Mouse (Mus musculus) liver, embryonic 11.5 days (tissue): Measurements from ENCODE around the gene Ccr2. TPM values are rescaled to one million over a fixed set of nuclear protein-coding genes. Genes with fewer than 3 reads are reported as not detected.
A peak's percentile ranks its signal among the peaks of the same experiment; 100 is the strongest.
"Not testable (repeated sequence)": the region's sequence is repeated elsewhere in the genome, so short reads cannot be mapped to it uniquely, and the experiment has no call there.

Source experiments
- ATAC-seq: fragments of 200-750 bp; cut with Nextera tagmentation; replicated peaks from 2 replicates; pipeline ENCODE4 v1.8.0; 2017; ENCODE audit warnings: moderate number of reproducible peaks, mild to moderate bottlenecking, moderate TSS enrichment, moderate library complexity; ENCODE audit not compliant: low FRiP score
- DNase-seq: peaks from one replicate; pipeline ENCODE4 v3.0.0-alpha.2; 2017; ENCODE audit warnings: low spot score
- H3K27ac ChIP-seq: fragments of 300-500 bp; sonication (generic); 2 replicates; pipeline ENCODE4 v1.5.1; 2014; ENCODE audit warnings: mild to moderate bottlenecking, low read depth, low read length, control low read depth
- H3K27me3 ChIP-seq: fragments of 300-500 bp; sonication (generic); replicated peaks from 2 replicates; pipeline ENCODE4 v1.6.1; 2014; ENCODE audit warnings: low read length, mixed read lengths; ENCODE audit not compliant: control insufficient read depth, insufficient read depth
- H3K36me3 ChIP-seq: fragments of 300-500 bp; sonication (generic); 2 replicates; pipeline ENCODE4 v1.6.1; 2014; ENCODE audit warnings: mild to moderate bottlenecking, low read length, moderate library complexity, mixed read lengths; ENCODE audit not compliant: control insufficient read depth, insufficient read depth
- H3K4me1 ChIP-seq: fragments of 300-500 bp; sonication (generic); replicated peaks from 2 replicates; pipeline ENCODE4 v1.6.1; 2014; ENCODE audit warnings: low read length, mixed read lengths; ENCODE audit not compliant: control insufficient read depth, insufficient read depth
- H3K4me2 ChIP-seq: fragments of 300-500 bp; sonication (generic); 2 replicates; pipeline ENCODE4 v1.6.1; 2014; ENCODE audit warnings: mild to moderate bottlenecking, control low read depth, moderate library complexity
- H3K4me3 ChIP-seq: fragments of 300-500 bp; sonication (generic); 2 replicates; pipeline ENCODE4 v1.5.1; 2014; ENCODE audit warnings: low read depth, low read length, control low read depth
- H3K9ac ChIP-seq: fragments of 300-500 bp; sonication (generic); 2 replicates; pipeline ENCODE4 v1.6.1; 2014; ENCODE audit warnings: low read depth, low read length, control low read depth
- H3K9me3 ChIP-seq: fragments of 300-500 bp; sonication (generic); 2 replicates; pipeline ENCODE4 v1.6.1; 2016; ENCODE audit warnings: low read length, inconsistent platforms, mixed read lengths; ENCODE audit not compliant: control insufficient read depth
- WGBS: fragments of 180-500 bp; shearing (Covaris S2); extraction: QIAGEN DNeasy Blood & Tissue Kit; methylation state at CpG from one replicate; pipeline ENCODE4 v1.1.7; 2014; 5-methylcytosine and 5-hydroxymethylcytosine counted together
- polyA plus RNA-seq: library from polyadenylated mRNA; unstranded; fragments of >200 nt; fragmentation: Nextera tagmentation; extraction: Ambion mirVana; gene quantifications from 2 replicates; pipeline ENCODE4 v1.2.1, GENCODE M21; 2014

Gene Ccr2
- polyA plus RNA-seq, 1 experiment from 2014 or later, result 0.80 TPM

- Histone ChIP-seq H3K4me1 (0 out of 2 replicates have a peak, but pooled peaks cover 5% of the 10 kb centered on the region), H3K9ac (no peak overlapping the region), H3K9me3 (no peaks in the 10 kb centered on the region), H3K27me3 (no peaks in the 10 kb centered on the region), H3K4me3 (no peak overlapping the region), H3K36me3 (no peaks in the 10 kb centered on the region), H3K4me2 (no peak overlapping the region), H3K27ac (no peak overlapping the region)
- ATAC-seq (no peak), DNase-seq (no peak)
- WGBS, result 35% methylated on average over 4 of the region's 4 CpGs
These were observed 25.7 kb downstream of the Ccr2 start for GRCm38 (mm10) chr9:124127412-124127811.

GRCm38 (mm10) chr9:124128379-124128778 lies 26.6 kb downstream of the Ccr2 start:
- ATAC-seq, result peak; percentile 62
- WGBS, result 0% methylated on average over 1 of the region's 1 CpGs
- no peak overlapping the region for H3K4me2 ChIP-seq
- H3K27me3 ChIP-seq, result no peaks in the 10 kb centered on the region
- no peaks in the 10 kb centered on the region for H3K36me3 ChIP-seq
- DNase-seq, result no peak
- H3K9ac ChIP-seq, result no peak overlapping the region
- H3K27ac ChIP-seq, result no peak overlapping the region
- 0 out of 2 replicates have a peak, but pooled peaks cover 5% of the 10 kb centered on the region for H3K4me1 ChIP-seq
- H3K9me3 ChIP-seq, result no peaks in the 10 kb centered on the region
- no peak overlapping the region for H3K4me3 ChIP-seq

DNA sequence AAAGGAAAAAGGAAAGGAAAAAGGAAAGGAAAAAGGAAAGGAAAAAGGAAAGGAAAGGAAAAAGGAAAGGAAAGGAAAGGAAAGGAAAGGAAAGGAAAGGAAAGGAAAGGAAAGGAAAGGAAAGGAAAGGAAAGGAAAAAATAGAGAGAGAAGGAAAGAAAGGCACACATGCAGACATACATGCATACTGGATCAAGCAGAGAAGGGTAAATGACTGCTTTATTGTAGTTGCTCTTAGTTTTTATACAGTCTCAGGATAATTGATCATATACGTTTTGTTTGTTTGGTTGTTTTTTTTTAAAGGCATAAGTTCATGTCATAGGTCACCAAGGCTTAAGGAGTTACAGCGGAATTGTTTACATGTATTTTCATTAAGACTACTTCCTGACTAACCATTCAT lies 31.1 kb downstream of the Ccr2 start:
- not testable (repeated sequence) for H3K4me2 ChIP-seq, H3K9me3 ChIP-seq, DNase-seq, H3K27me3 ChIP-seq, H3K27ac ChIP-seq, H3K4me1 ChIP-seq, H3K4me3 ChIP-seq, ATAC-seq, H3K36me3 ChIP-seq, H3K9ac ChIP-seq
- WGBS, result 89% methylated on average over 2 of the region's 2 CpGs

- not testable (repeated sequence) for H3K9ac ChIP-seq, H3K4me3 ChIP-seq, H3K36me3 ChIP-seq, H3K27me3 ChIP-seq, H3K4me1 ChIP-seq, H3K9me3 ChIP-seq, DNase-seq, H3K27ac ChIP-seq, H3K4me2 ChIP-seq, ATAC-seq
- 90% methylated on average over 1 of the region's 1 CpGs for WGBS
These were observed 33.2 kb downstream of the Ccr2 start for GRCm38 (mm10) chr9:124134919-124135318.

- DNase-seq (no peak), ATAC-seq (peak; percentile 53)
- peak overlapping the region; percentile 50 for H3K4me2 ChIP-seq
- peak overlapping the region; percentile 43 for H3K27ac ChIP-seq
- no peak overlapping the region for H3K4me3 ChIP-seq
- 45% methylated on average over 11 of the region's 11 CpGs for WGBS
- no peaks in the 10 kb centered on the region for H3K36me3 ChIP-seq
- no peaks in the 10 kb centered on the region for H3K9me3 ChIP-seq
- H3K9ac ChIP-seq, result no peak overlapping the region
- no peaks in the 10 kb centered on the region for H3K27me3 ChIP-seq
- H3K4me1 ChIP-seq, result peaks cover 4% of the 10 kb centered on the region
These were observed 35.9 kb downstream of the Ccr2 start for GRCm38 (mm10) chr9:124137619-124138018.

GRCm38 (mm10) chr9:124138055-124138775 lies 36.5 kb downstream of the Ccr2 start:
- no peak overlapping the region for H3K9ac ChIP-seq
- H3K4me2 ChIP-seq, result peak overlapping the region; percentile 50; the same call in 1 of the 2 replicates

GRCm38 (mm10) chr9:124143678-124144077 lies 41.9 kb downstream of the Ccr2 start:
- Histone ChIP-seq H3K4me1 (no peaks in the 10 kb centered on the region), H3K4me3 (no peak overlapping the region), H3K9me3 (no peaks in the 10 kb centered on the region), H3K36me3 (no peaks in the 10 kb centered on the region), H3K27me3 (no peaks in the 10 kb centered on the region), H3K27ac (no peak overlapping the region), H3K4me2 (no peak overlapping the region), H3K9ac (no peak overlapping the region)
- DNase-seq (no peak), ATAC-seq (no peak)
- WGBS, result 41% methylated on average over 1 of the region's 1 CpGs

More at GRCm38 (mm10) chr9:124138055-124138775, 36.5 kb downstream of the Ccr2 start:
- Histone ChIP-seq H3K27me3 (no peaks in the 10 kb centered on the region), H3K4me3 (no peak overlapping the region), H3K4me1 (peaks cover 4% of the 10 kb centered on the region), H3K9me3 (no peaks in the 10 kb centered on the region), H3K36me3 (no peaks in the 10 kb centered on the region), H3K27ac (peak overlapping the region; percentile 33; the same call in 1 of the 2 replicates)
- WGBS, result 10% methylated on average over 4 of the region's 4 CpGs
- ATAC-seq (peak; percentile 98), DNase-seq (no peak)

DNA sequence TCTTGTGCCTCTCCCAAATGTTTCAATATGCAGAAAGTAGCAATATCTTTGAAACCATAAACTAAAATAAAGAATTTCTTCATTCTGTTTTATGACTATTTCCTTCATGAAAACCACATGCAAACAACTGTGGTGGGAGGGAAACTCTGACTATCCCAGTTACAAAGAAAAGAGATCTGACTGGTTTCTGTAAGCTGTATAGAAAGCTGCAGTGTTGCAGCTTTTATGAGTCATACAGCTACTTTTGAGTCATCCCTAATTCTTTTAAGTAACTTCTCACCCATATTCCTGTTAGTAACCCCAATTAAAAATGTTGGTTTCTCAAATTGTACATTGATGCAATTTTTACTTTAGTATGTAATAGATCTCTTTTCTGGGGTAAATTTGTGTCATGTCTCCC lies 44.6 kb downstream of the Ccr2 start:
- H3K27me3 ChIP-seq, result no peaks in the 10 kb centered on the region
- no peaks in the 10 kb centered on the region for H3K36me3 ChIP-seq
- no peaks in the 10 kb centered on the region for H3K9me3 ChIP-seq
- H3K4me3 ChIP-seq, result no peak overlapping the region
- H3K9ac ChIP-seq, result no peak overlapping the region
- DNase-seq (no peak), ATAC-seq (no peak)
- H3K27ac ChIP-seq, result no peak overlapping the region
- H3K4me1 ChIP-seq, result no peaks in the 10 kb centered on the region
- no peak overlapping the region for H3K4me2 ChIP-seq
